Mouse (Mus musculus) cortical plate, adult 2 months (tissue): ENCODE measurements at regions not wholly inside any gene's neighbourhood (a gene's known extent, or its start where the extent isn't known, plus 50 kb on each side); places are given as distances from the start of the nearest gene placed in this dataset.

Experiments
- CTCF ChIP-seq: fragments of 200-500 bp; IDR thresholded peaks from 2 replicates; pipeline ENCODE4 v1.5.1; 2011; ENCODE audit warnings: mild to moderate bottlenecking, control low read depth, low read length; ENCODE audit not compliant: insufficient read depth; ENCODE audit errors: extremely low read depth
- POLR2A ChIP-seq: fragments of 200-500 bp; IDR thresholded peaks from 2 replicates; pipeline ENCODE4 v1.6.1; 2011; ENCODE audit warnings: mild to moderate bottlenecking, low read length, control low read depth; ENCODE audit not compliant: insufficient read depth; ENCODE audit errors: extremely low read depth

GRCm38 (mm10) chr16:79336016-79336415 is 245.1 kb upstream of the Tmprss15 start:
- TF ChIP-seq CTCF = no peak
- no peak for TF ChIP-seq POLR2A
